Mouse (Mus musculus) embryonic facial prominence, embryonic 14.5 days (tissue): ENCODE measurements around the gene 1110051M20Rik. TPM values are rescaled to one million over a fixed set of nuclear protein-coding genes. Genes with fewer than 3 reads are reported as not detected.
A peak's percentile ranks its signal among the peaks of the same experiment; 100 is the strongest.

ENCODE experiments used
- ATAC-seq: fragments of 200-750 bp; cut with Nextera tagmentation; 2 replicates; pipeline ENCODE4 v1.8.0; 2017; ENCODE audit warnings: low read depth, moderate number of reproducible peaks, moderate TSS enrichment
- DNase-seq: peaks from one replicate; pipeline ENCODE4 v3.0.0-alpha.2; 2015; ENCODE audit warnings: low spot score
- H3K27ac ChIP-seq: fragments of 300-500 bp; sonication (generic); replicated peaks from 2 replicates; pipeline ENCODE4 v1.5.1; 2014; ENCODE audit warnings: low read depth, mild to moderate bottlenecking, low read length, moderate library complexity
- H3K27me3 ChIP-seq: fragments of 300-500 bp; sonication (generic); replicated peaks from 2 replicates; pipeline ENCODE4 v1.6.1; 2014; ENCODE audit warnings: low read length; ENCODE audit not compliant: control insufficient read depth, insufficient read depth
- H3K36me3 ChIP-seq: fragments of 300-500 bp; sonication (generic); 2 replicates; pipeline ENCODE4 v1.6.1; 2014; ENCODE audit warnings: low read length, mixed read lengths; ENCODE audit not compliant: control insufficient read depth, insufficient read depth
- H3K4me1 ChIP-seq: fragments of 300-500 bp; sonication (generic); 2 replicates; pipeline ENCODE4 v1.6.1; 2014; ENCODE audit warnings: antibody characterized with exemption, low read length; ENCODE audit not compliant: control insufficient read depth, insufficient read depth
- H3K4me2 ChIP-seq: fragments of 300-500 bp; sonication (generic); 2 replicates; pipeline ENCODE4 v1.6.1; 2014; ENCODE audit warnings: low read depth, mild to moderate bottlenecking, low read length, moderate library complexity, mixed read lengths
- H3K4me3 ChIP-seq: fragments of 300-500 bp; sonication (generic); 2 replicates; pipeline ENCODE4 v1.5.1; 2014; ENCODE audit warnings: low read depth, mild to moderate bottlenecking, low read length
- H3K9ac ChIP-seq: fragments of 300-500 bp; sonication (generic); 2 replicates; pipeline ENCODE4 v1.6.1; 2014; ENCODE audit warnings: low read depth, mild to moderate bottlenecking, low read length, moderate library complexity, mixed read lengths
- H3K9me3 ChIP-seq: fragments of 300-500 bp; sonication (generic); 2 replicates; pipeline ENCODE4 v1.6.1; 2016; ENCODE audit warnings: low read length; ENCODE audit not compliant: control insufficient read depth
- WGBS: fragments of 180-500 bp; shearing (Covaris S2); extraction: QIAGEN DNeasy Blood & Tissue Kit; methylation state at CpG from one replicate; pipeline ENCODE4 v1.1.7; 2014; 5-methylcytosine and 5-hydroxymethylcytosine counted together
- polyA plus RNA-seq: library from polyadenylated mRNA; unstranded; fragments of >200 nt; fragmentation: Nextera tagmentation; extraction: Ambion mirVana; gene quantifications from 2 replicates; pipeline ENCODE4 v1.2.1, GENCODE M21; 2014

The 1110051M20Rik gene
- polyA plus RNA-seq, 1 experiment from 2014 or later, result 56.0 TPM

GRCm38 (mm10) chr2:91363272-91363671, 81.2 kb downstream of the 1110051M20Rik start:
- DNase-seq (no peak), ATAC-seq (no peak)
- Histone ChIP-seq H3K27ac (no peak overlapping the region), H3K4me3 (no peak overlapping the region), H3K9me3 (peaks cover 12% of the 10 kb centered on the region), H3K4me2 (no peak overlapping the region), H3K36me3 (0 out of 2 replicates have a peak, but pooled peaks cover 7% of the 10 kb centered on the region), H3K9ac (no peak overlapping the region), H3K27me3 (no peaks in the 10 kb centered on the region), H3K4me1 (0 out of 2 replicates have a peak, but pooled peaks cover 3% of the 10 kb centered on the region)
- 85% methylated on average over 2 of the region's 2 CpGs for WGBS

- 17% methylated on average over 3 of the region's 4 CpGs for WGBS
- H3K9me3 ChIP-seq, result peaks cover 1% of the 10 kb centered on the region; the same call in 1 of the 2 replicates
- H3K9ac ChIP-seq, result no peak overlapping the region
- H3K27me3 ChIP-seq, result no peaks in the 10 kb centered on the region
- no peak overlapping the region; the same call in 1 of the 2 replicates for H3K4me2 ChIP-seq
- no peak overlapping the region for H3K4me3 ChIP-seq
- H3K4me1 ChIP-seq, result 0 out of 2 replicates have a peak, but pooled peaks cover 3% of the 10 kb centered on the region
- H3K27ac ChIP-seq, result peak overlapping the region; percentile 10; the same call in 1 of the 2 replicates
- H3K36me3 ChIP-seq, result no peaks in the 10 kb centered on the region
- ATAC-seq (no peak; the same call in 1 of the 2 replicates), DNase-seq (peak; percentile 64)
These were observed 83.4 kb downstream of the 1110051M20Rik start for GRCm38 (mm10) chr2:91361068-91361528.

GRCm38 (mm10) chr2:91355767-91356166, 88.7 kb downstream of the 1110051M20Rik start:
- H3K9me3 ChIP-seq, result no peaks in the 10 kb centered on the region
- H3K27ac ChIP-seq, result no peak overlapping the region
- no peak overlapping the region for H3K4me3 ChIP-seq
- no peak overlapping the region for H3K9ac ChIP-seq
- H3K36me3 ChIP-seq, result no peaks in the 10 kb centered on the region
- DNase-seq (no peak), ATAC-seq (no peak)
- no peaks in the 10 kb centered on the region for H3K27me3 ChIP-seq
- H3K4me1 ChIP-seq, result 0 out of 2 replicates have a peak, but pooled peaks cover under 1% of the 10 kb centered on the region
- no peak overlapping the region for H3K4me2 ChIP-seq
- WGBS, result 81% methylated on average over 3 of the region's 3 CpGs

- peak; percentile 16 for DNase-seq
- Histone ChIP-seq H3K9ac (no peak overlapping the region), H3K4me2 (no peak overlapping the region), H3K27me3 (no peaks in the 10 kb centered on the region), H3K27ac (no peak overlapping the region), H3K4me1 (no peaks in the 10 kb centered on the region), H3K9me3 (no peaks in the 10 kb centered on the region), H3K36me3 (no peaks in the 10 kb centered on the region), H3K4me3 (no peak overlapping the region)
- ATAC-seq, result no peak
- WGBS, result 52% methylated on average over 6 of the region's 6 CpGs
These were observed 89.6 kb downstream of the 1110051M20Rik start for GRCm38 (mm10) chr2:91354727-91355403.

- Histone ChIP-seq H3K36me3 (no peaks in the 10 kb centered on the region), H3K4me1 (no peaks in the 10 kb centered on the region), H3K27ac (no peak overlapping the region), H3K4me2 (no peak overlapping the region), H3K27me3 (no peaks in the 10 kb centered on the region), H3K4me3 (no peak overlapping the region), H3K9me3 (no peaks in the 10 kb centered on the region), H3K9ac (no peak overlapping the region)
- DNase-seq, result no peak
- WGBS, result 43% methylated on average over 3 of the region's 3 CpGs
- ATAC-seq, result no peak
These were observed 90.7 kb downstream of the 1110051M20Rik start for GRCm38 (mm10) chr2:91353854-91354253.

- ATAC-seq (no peak), DNase-seq (no peak)
- Histone ChIP-seq H3K36me3 (no peaks in the 10 kb centered on the region), H3K4me1 (no peaks in the 10 kb centered on the region), H3K4me2 (no peak overlapping the region), H3K9ac (no peak overlapping the region), H3K4me3 (no peak overlapping the region), H3K27ac (no peak overlapping the region), H3K9me3 (no peaks in the 10 kb centered on the region), H3K27me3 (no peaks in the 10 kb centered on the region)
These were observed 92.7 kb downstream of the 1110051M20Rik start for GRCm38 (mm10) chr2:91351841-91352240.

- H3K36me3 ChIP-seq, result no peaks in the 10 kb centered on the region
- no peak overlapping the region for H3K4me2 ChIP-seq
- H3K4me1 ChIP-seq, result no peaks in the 10 kb centered on the region
- H3K27ac ChIP-seq, result no peak overlapping the region
- H3K9ac ChIP-seq, result no peak overlapping the region
- H3K9me3 ChIP-seq, result no peaks in the 10 kb centered on the region
- no peak overlapping the region for H3K4me3 ChIP-seq
- DNase-seq (no peak), ATAC-seq (no peak)
- 64% methylated on average over 6 of the region's 6 CpGs for WGBS
- no peaks in the 10 kb centered on the region for H3K27me3 ChIP-seq
These were observed 94.5 kb downstream of the 1110051M20Rik start for GRCm38 (mm10) chr2:91349974-91350457.

- ATAC-seq (no peak), DNase-seq (no peak)
- no peak overlapping the region for H3K4me2 ChIP-seq
- H3K27ac ChIP-seq, result no peak overlapping the region
- H3K27me3 ChIP-seq, result no peaks in the 10 kb centered on the region
- no peaks in the 10 kb centered on the region; the same call in 1 of the 2 replicates for H3K36me3 ChIP-seq
- H3K4me1 ChIP-seq, result no peaks in the 10 kb centered on the region
- H3K9me3 ChIP-seq, result no peaks in the 10 kb centered on the region
- H3K4me3 ChIP-seq, result no peak overlapping the region
- WGBS, result 70% methylated on average over 4 of the region's 4 CpGs
- no peak overlapping the region for H3K9ac ChIP-seq
These were observed 95.6 kb downstream of the 1110051M20Rik start for GRCm38 (mm10) chr2:91348936-91349335.

GRCm38 (mm10) chr2:91345644-91346043, 98.9 kb downstream of the 1110051M20Rik start:
- H3K4me2 ChIP-seq, result no peak overlapping the region
- H3K9me3 ChIP-seq, result no peaks in the 10 kb centered on the region
- 95% methylated on average over 1 of the region's 1 CpGs for WGBS
- no peak overlapping the region for H3K4me3 ChIP-seq
- H3K36me3 ChIP-seq, result peaks cover 4% of the 10 kb centered on the region; the same call in 1 of the 2 replicates
- no peaks in the 10 kb centered on the region for H3K27me3 ChIP-seq
- H3K9ac ChIP-seq, result no peak overlapping the region
- ATAC-seq (no peak), DNase-seq (no peak)
- H3K27ac ChIP-seq, result no peak overlapping the region
- no peaks in the 10 kb centered on the region for H3K4me1 ChIP-seq
